Mouse (Mus musculus) ES-E14 (cell line): ENCODE results near the gene Cutal. TPM values are rescaled to one million over a fixed set of nuclear protein-coding genes. Genes with fewer than 3 reads are reported as not detected.

Source experiments
- DNase-seq: peaks from one replicate; pipeline ENCODE4 v3.0.0-alpha.2; 2013; ENCODE audit warnings: low read depth, low spot score
- H3K27ac ChIP-seq: 2 replicates; pipeline ENCODE4 v1.5.1; 2012; ENCODE audit warnings: low read depth, mild to moderate bottlenecking, low read length, moderate library complexity, mixed read lengths; ENCODE audit not compliant: poor library complexity, insufficient read depth, severe bottlenecking
- H3K36me3 ChIP-seq: 2 replicates; pipeline ENCODE4 v1.6.1; 2012; ENCODE audit warnings: mild to moderate bottlenecking, low read length, moderate library complexity, mixed read lengths; ENCODE audit not compliant: control insufficient read depth, poor library complexity, insufficient read depth, severe bottlenecking
- H3K4me1 ChIP-seq, 2 experiments: fragments of 150-350 bp in 1 of 2; sonication (generic) in 1 of 2; 2 replicates each; pipeline ENCODE4 v1.6.1; 2012; ENCODE audit warnings: low read length in 2 of 2, mild to moderate bottlenecking in 1 of 2, mixed read lengths in 1 of 2; ENCODE audit not compliant: control insufficient read depth in 2 of 2, insufficient read depth in 2 of 2, poor library complexity in 1 of 2
- H3K4me3 ChIP-seq, 2 experiments: fragments of 150-350 bp in 1 of 2; sonication (generic) in 1 of 2; 2 replicates each; pipeline ENCODE4 v1.5.1; 2012; ENCODE audit warnings: low read length in 2 of 2, low read depth in 1 of 2, mild to moderate bottlenecking in 1 of 2, mixed read lengths in 1 of 2; ENCODE audit not compliant: insufficient read depth in 1 of 2, poor library complexity in 1 of 2, severe bottlenecking in 1 of 2
- H3K9ac ChIP-seq: 2 replicates; pipeline ENCODE4 v1.6.1; 2012; ENCODE audit warnings: low read depth, mild to moderate bottlenecking, low read length, mixed read lengths; ENCODE audit not compliant: poor library complexity, insufficient read depth, severe bottlenecking
- H3K9me3 ChIP-seq: fragments of 150-350 bp; sonication (generic); 2 replicates; pipeline ENCODE4 v1.6.1; 2012; ENCODE audit warnings: low read depth, mild to moderate bottlenecking, low read length; ENCODE audit not compliant: control insufficient read depth, insufficient read depth
- CHD2 ChIP-seq: IDR thresholded peaks from 2 replicates; pipeline ENCODE4 v1.6.1; 2014; ENCODE audit warnings: mild to moderate bottlenecking, low read depth, low read length, inconsistent platforms
- HCFC1 ChIP-seq: IDR thresholded peaks from 2 replicates; pipeline ENCODE4 v1.6.1; 2012; ENCODE audit warnings: low read length, inconsistent platforms, borderline replicate concordance; ENCODE audit not compliant: insufficient read depth
- MAFK ChIP-seq: IDR thresholded peaks from 2 replicates; pipeline ENCODE4 v1.6.1; 2014; ENCODE audit warnings: mild to moderate bottlenecking, low read depth, low read length, inconsistent platforms; ENCODE audit not compliant: insufficient read depth
- ZC3H11A ChIP-seq: IDR thresholded peaks from 2 replicates; pipeline ENCODE4 v1.6.1; 2012; ENCODE audit warnings: low read depth, mild to moderate bottlenecking, inconsistent platforms, low read length, borderline replicate concordance
- ZNF384 ChIP-seq: IDR thresholded peaks from 2 replicates; pipeline ENCODE4 v1.6.1; 2012; ENCODE audit warnings: low read depth, low read length, inconsistent platforms
- in situ Hi-C, 2 experiments: fragments of 600-800 bp; cut with MboI; formaldehyde crosslinking; loops; one replicate each; pipeline ENCODE4 v1.15.1; 2025; ENCODE audit warnings: low sequenced_read_pairs in 2 of 2, inconsistent platforms in 1 of 2; ENCODE audit not compliant: unreplicated experiment in 2 of 2
- total RNA-seq: library from RNA; depleted of rRNA; stranded (reverse); fragments of 300-350 nt; gene quantifications from 2 replicates; pipeline ENCODE4 v1.2.3, GENCODE M21; 2012

Cutal gene
- total RNA-seq, 1 experiment = 0.22 TPM

- in situ Hi-C loops = no loop called here
- TF ChIP-seq CHD2 (no peak), HCFC1 (no peak), MAFK (no peak), ZNF384 (no peak)
- Histone ChIP-seq H3K4me1 (peaks cover 0 to 7% of the 10 kb centered on the region in 2 experiments; a peak in 1 of 4 replicates), H3K27ac (no peak overlapping the region), H3K9ac (no peak overlapping the region), H3K4me3 (no peak overlapping the region), H3K9me3 (no peaks in the 10 kb centered on the region), H3K36me3 (no peaks in the 10 kb centered on the region)
- DNase-seq = no peak
These were observed 32.2 kb downstream of the Cutal start for GRCm38 (mm10) chr2:34906426-34906825.

- no peak for DNase-seq
- H3K9me3 ChIP-seq = no peaks in the 10 kb centered on the region
- no peak overlapping the region for H3K9ac ChIP-seq
- no peak for TF ChIP-seq ZNF384
- TF ChIP-seq ZC3H11A = no peak
- no peak for TF ChIP-seq MAFK
- TF ChIP-seq HCFC1 = no peak
- TF ChIP-seq CHD2 = no peak
- no peak overlapping the region for H3K27ac ChIP-seq
- in situ Hi-C loops = no loop called here
- no peaks in the 10 kb centered on the region for H3K36me3 ChIP-seq
- no peak overlapping the region for H3K4me3 ChIP-seq
- H3K4me1 ChIP-seq = peaks cover 0 to 7% of the 10 kb centered on the region in 2 experiments; a peak in 1 of 4 replicates
These were observed 32.8 kb downstream of the Cutal start for GRCm38 (mm10) chr2:34906861-34907604.

- DNase-seq = no peak
- in situ Hi-C loops = no loop called here
- H3K9ac ChIP-seq = no peak overlapping the region
- no peak overlapping the region for H3K27ac ChIP-seq
- no peak for TF ChIP-seq ZC3H11A
- TF ChIP-seq ZNF384 = no peak
- TF ChIP-seq MAFK = no peak
- no peak for TF ChIP-seq HCFC1
- no peak overlapping the region for H3K4me3 ChIP-seq
- H3K36me3 ChIP-seq = no peaks in the 10 kb centered on the region
- no peaks in the 10 kb centered on the region for H3K9me3 ChIP-seq
- peaks cover 4 to 12% of the 10 kb centered on the region in 2 experiments; a peak in 3 of 4 replicates for H3K4me1 ChIP-seq
These were observed 35.5 kb downstream of the Cutal start for GRCm38 (mm10) chr2:34909719-34910118.

GRCm38 (mm10) chr2:34911871-34912270 lies 37.7 kb downstream of the Cutal start:
- peaks cover 4 to 12% of the 10 kb centered on the region in 2 experiments; a peak in 3 of 4 replicates for H3K4me1 ChIP-seq
- no peak for DNase-seq
- no peaks in the 10 kb centered on the region for H3K9me3 ChIP-seq
- no peak overlapping the region for H3K27ac ChIP-seq
- no peaks in the 10 kb centered on the region for H3K36me3 ChIP-seq
- TF ChIP-seq MAFK = no peak
- TF ChIP-seq ZNF384 = no peak
- no peak for TF ChIP-seq HCFC1
- no peak for TF ChIP-seq CHD2
- no peak for TF ChIP-seq ZC3H11A
- H3K4me3 ChIP-seq = no peak overlapping the region
- no peak overlapping the region for H3K9ac ChIP-seq
- in situ Hi-C loops = no loop called here
